Mouse (Mus musculus) forebrain, embryonic 14.5 days (tissue): Measurements from ENCODE around the gene Omt2a. TPM values are rescaled to one million over a fixed set of nuclear protein-coding genes. Genes with fewer than 3 reads are reported as not detected.

ENCODE experiments used
- ATAC-seq: fragments of 200-750 bp; cut with Nextera tagmentation; 2 replicates; pipeline ENCODE4 v1.8.0; 2017; ENCODE audit warnings: mild to moderate bottlenecking, moderate library complexity
- DNase-seq: peaks from one replicate; pipeline ENCODE4 v3.0.0-alpha.2; 2015; ENCODE audit warnings: low spot score
- H3K27ac ChIP-seq: fragments of 300-500 bp; sonication (generic); 2 replicates; pipeline ENCODE4 v1.5.1; 2014; ENCODE audit warnings: low read depth, mild to moderate bottlenecking, control low read depth, low read length, moderate library complexity
- H3K27me3 ChIP-seq: fragments of 300-500 bp; sonication (generic); replicated peaks from 2 replicates; pipeline ENCODE4 v1.6.1; 2014; ENCODE audit warnings: low read length, control low read depth, mixed read lengths; ENCODE audit not compliant: control insufficient read depth, insufficient read depth
- H3K36me3 ChIP-seq: fragments of 300-500 bp; sonication (generic); 2 replicates; pipeline ENCODE4 v1.6.1; 2014; ENCODE audit warnings: low read length, control low read depth; ENCODE audit not compliant: control insufficient read depth, insufficient read depth
- H3K4me1 ChIP-seq: fragments of 300-500 bp; sonication (generic); 2 replicates; pipeline ENCODE4 v1.6.1; 2014; ENCODE audit warnings: antibody characterized with exemption, low read length, control low read depth; ENCODE audit not compliant: control insufficient read depth, insufficient read depth
- H3K4me2 ChIP-seq: fragments of 300-500 bp; sonication (generic); 2 replicates; pipeline ENCODE4 v1.6.1; 2014; ENCODE audit warnings: mild to moderate bottlenecking, control low read depth, low read length
- H3K4me3 ChIP-seq: fragments of 300-500 bp; sonication (generic); 2 replicates; pipeline ENCODE4 v1.5.1; 2014; ENCODE audit warnings: low read depth, low read length, control low read depth
- H3K9ac ChIP-seq: fragments of 300-500 bp; sonication (generic); 2 replicates; pipeline ENCODE4 v1.6.1; 2014; ENCODE audit warnings: mild to moderate bottlenecking, low read length, control low read depth, moderate library complexity
- H3K9me3 ChIP-seq: fragments of 300-500 bp; sonication (generic); replicated peaks from 2 replicates; pipeline ENCODE4 v1.6.1; 2016; ENCODE audit warnings: low read length, control low read depth, mixed read lengths; ENCODE audit not compliant: control insufficient read depth
- WGBS: fragments of 180-500 bp; shearing (Covaris S2); extraction: QIAGEN DNeasy Blood & Tissue Kit; methylation state at CpG from one replicate; pipeline ENCODE4 v1.1.7; 2014; 5-methylcytosine and 5-hydroxymethylcytosine counted together
- polyA plus RNA-seq: library from polyadenylated mRNA; unstranded; fragments of >200 nt; fragmentation: Nextera tagmentation; extraction: Ambion mirVana; gene quantifications from 2 replicates; pipeline ENCODE4 v1.2.1, GENCODE M21; 2014

Omt2a gene
- not detected in 2 replicates for polyA plus RNA-seq

GRCm38 (mm10) chr9:78314696-78315095 is at the start of gene Omt2a:
Gene Omt2a (minus strand): TSS chr9:78314796.
- DNase-seq (no peak), ATAC-seq (no peak)
- 74% methylated on average over 2 of the region's 2 CpGs for WGBS
- Histone ChIP-seq H3K36me3 (no peaks in the 10 kb centered on the region), H3K27me3 (no peaks in the 10 kb centered on the region), H3K4me2 (no peak within 1 kb of the TSS), H3K9me3 (no peaks in the 10 kb centered on the region), H3K27ac (no peak within 1 kb of the TSS), H3K4me3 (no peak within 1 kb of the TSS), H3K9ac (no peak within 1 kb of the TSS), H3K4me1 (no peaks in the 10 kb centered on the region)

- Histone ChIP-seq H3K9me3 (no peaks in the 10 kb centered on the region), H3K9ac (no peak overlapping the region), H3K4me3 (no peak overlapping the region), H3K27ac (no peak overlapping the region), H3K36me3 (no peaks in the 10 kb centered on the region), H3K27me3 (no peaks in the 10 kb centered on the region), H3K4me2 (no peak overlapping the region), H3K4me1 (no peaks in the 10 kb centered on the region)
- 75% methylated on average over 6 of the region's 6 CpGs for WGBS
- DNase-seq, result no peak
- no peak for ATAC-seq
Measured at GRCm38 (mm10) chr9:78363374-78363773, 48.8 kb upstream of the Omt2a start.

GRCm38 (mm10) chr9:78360484-78360872 is 45.9 kb upstream of the Omt2a start:
- 21% methylated on average over 2 of the region's 2 CpGs for WGBS
- H3K4me1 ChIP-seq, result no peaks in the 10 kb centered on the region

GRCm38 (mm10) chr9:78359750-78360483 is 45.3 kb upstream of the Omt2a start:
- Histone ChIP-seq H3K9me3 (no peaks in the 10 kb centered on the region), H3K4me3 (no peak overlapping the region), H3K27me3 (no peaks in the 10 kb centered on the region), H3K9ac (no peak overlapping the region), H3K36me3 (no peaks in the 10 kb centered on the region), H3K4me2 (no peak overlapping the region), H3K4me1 (no peaks in the 10 kb centered on the region), H3K27ac (no peak overlapping the region)
- ATAC-seq (no peak), DNase-seq (no peak)
- WGBS, result 79% methylated on average over 6 of the region's 6 CpGs

More at GRCm38 (mm10) chr9:78360484-78360872, 45.9 kb upstream of the Omt2a start:
- H3K36me3 ChIP-seq, result no peaks in the 10 kb centered on the region
- no peak overlapping the region for H3K4me2 ChIP-seq
- H3K27me3 ChIP-seq, result no peaks in the 10 kb centered on the region
- H3K9me3 ChIP-seq, result no peaks in the 10 kb centered on the region
- ATAC-seq, result no peak
- no peak for DNase-seq
- H3K4me3 ChIP-seq, result no peak overlapping the region
- H3K9ac ChIP-seq, result no peak overlapping the region
- no peak overlapping the region for H3K27ac ChIP-seq

GRCm38 (mm10) chr9:78358053-78358452 is 43.5 kb upstream of the Omt2a start:
- ATAC-seq (peak; percentile 72), DNase-seq (peak; percentile 81)
- H3K27ac ChIP-seq, result no peak overlapping the region

DNA sequence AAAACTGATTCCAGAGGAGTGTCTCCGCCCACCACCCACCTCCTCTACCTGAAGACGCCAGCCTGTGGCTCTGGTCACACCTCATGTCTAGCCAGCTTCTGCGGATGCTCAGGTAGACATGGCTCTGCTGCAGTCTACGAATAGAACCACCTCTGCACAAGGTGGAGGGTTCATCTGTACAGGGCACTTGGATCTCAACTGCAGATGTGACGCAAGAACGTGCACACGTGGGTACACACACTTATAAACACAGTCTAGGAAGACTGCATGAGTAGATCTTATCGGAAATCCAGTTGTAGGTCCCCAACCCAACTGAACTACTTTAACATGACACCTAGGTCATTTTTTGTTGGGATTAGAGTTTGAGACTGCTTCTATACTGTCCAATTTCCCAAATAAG is 41.0 kb upstream of the Omt2a start, which contains the start of gene Gsta2:
Gene Gsta2 (minus strand): TSS at position 178 of the 400 bp plus-strand sequence.
- H3K4me1 ChIP-seq, result no peaks in the 10 kb centered on the region
- H3K27me3 ChIP-seq, result no peaks in the 10 kb centered on the region
- no peak within 1 kb of the TSS for H3K27ac ChIP-seq
- DNase-seq (no peak), ATAC-seq (no peak)
- no peak within 1 kb of the TSS for H3K9ac ChIP-seq
- no peak within 1 kb of the TSS for H3K4me2 ChIP-seq
- H3K4me3 ChIP-seq, result no peak within 1 kb of the TSS
- H3K36me3 ChIP-seq, result no peaks in the 10 kb centered on the region
- WGBS, result 89% methylated on average over 8 of the region's 8 CpGs
- H3K9me3 ChIP-seq, result no peaks in the 10 kb centered on the region

More at GRCm38 (mm10) chr9:78358053-78358452, 43.5 kb upstream of the Omt2a start:
- no peak overlapping the region for H3K9ac ChIP-seq
- H3K36me3 ChIP-seq, result no peaks in the 10 kb centered on the region
- no peak overlapping the region for H3K4me2 ChIP-seq
- H3K9me3 ChIP-seq, result no peaks in the 10 kb centered on the region
- no peak overlapping the region for H3K4me3 ChIP-seq
- H3K4me1 ChIP-seq, result no peaks in the 10 kb centered on the region
- H3K27me3 ChIP-seq, result no peaks in the 10 kb centered on the region
- 13% methylated on average over 9 of the region's 9 CpGs for WGBS

- Histone ChIP-seq H3K9me3 (no peaks in the 10 kb centered on the region), H3K4me2 (no peak overlapping the region), H3K4me1 (no peaks in the 10 kb centered on the region), H3K36me3 (no peaks in the 10 kb centered on the region), H3K27ac (no peak overlapping the region), H3K9ac (no peak overlapping the region), H3K27me3 (no peaks in the 10 kb centered on the region), H3K4me3 (no peak overlapping the region)
- DNase-seq (no peak), ATAC-seq (no peak)
- 83% methylated on average over 11 of the region's 11 CpGs for WGBS
Measured at GRCm38 (mm10) chr9:78354665-78355578, 40.3 kb upstream of the Omt2a start.

GRCm38 (mm10) chr9:78351504-78352220 is 37.1 kb upstream of the Omt2a start:
- WGBS, result 85% methylated on average over 6 of the region's 6 CpGs
- Histone ChIP-seq H3K4me1 (no peaks in the 10 kb centered on the region), H3K4me3 (no peak overlapping the region), H3K4me2 (no peak overlapping the region), H3K27ac (no peak overlapping the region), H3K9ac (no peak overlapping the region), H3K36me3 (no peaks in the 10 kb centered on the region), H3K27me3 (no peaks in the 10 kb centered on the region), H3K9me3 (no peaks in the 10 kb centered on the region)
- DNase-seq (no peak), ATAC-seq (no peak)
